Mouse (Mus musculus) heart, embryonic 14.5 days (tissue): ENCODE results near the gene Rhof. TPM values are rescaled to one million over a fixed set of nuclear protein-coding genes. Genes with fewer than 3 reads are reported as not detected.

ENCODE experiments used
- ATAC-seq: fragments of 200-750 bp; cut with Nextera tagmentation; 2 replicates; pipeline ENCODE4 v1.8.0; 2017; ENCODE audit warnings: low read depth, moderate TSS enrichment; ENCODE audit not compliant: insufficient number of reproducible peaks, insufficient read depth, low FRiP score
- H3K27ac ChIP-seq, 2 experiments: fragments of 200-500 bp in 1 of 2; fragments of 300-500 bp in 1 of 2; sonication (generic) in 1 of 2; replicated peaks in 1 of 2; 2 replicates each; pipeline ENCODE4 v1.5.1; 2012 to 2014; ENCODE audit warnings: low read depth in 2 of 2, low read length in 2 of 2, control low read depth in 1 of 2, mild to moderate bottlenecking in 1 of 2, mixed read lengths in 1 of 2; ENCODE audit not compliant: control insufficient read depth in 1 of 2, insufficient read depth in 1 of 2
- H3K27me3 ChIP-seq: fragments of 300-500 bp; sonication (generic); 2 replicates; pipeline ENCODE4 v1.6.1; 2014; ENCODE audit warnings: mild to moderate bottlenecking, low read length, control low read depth; ENCODE audit not compliant: control insufficient read depth, insufficient read depth
- H3K36me3 ChIP-seq: fragments of 300-500 bp; sonication (generic); 2 replicates; pipeline ENCODE4 v1.6.1; 2014; ENCODE audit warnings: mild to moderate bottlenecking, control low read depth, low read length, mixed read lengths; ENCODE audit not compliant: control insufficient read depth, insufficient read depth
- H3K4me1 ChIP-seq, 2 experiments: fragments of 200-500 bp in 1 of 2; fragments of 300-500 bp in 1 of 2; sonication (generic) in 1 of 2; 2 replicates each; pipeline ENCODE4 v1.6.1; 2012 to 2014; ENCODE audit warnings: low read length in 2 of 2, control low read depth in 1 of 2, mixed read lengths in 1 of 2; ENCODE audit not compliant: control insufficient read depth in 2 of 2, insufficient read depth in 2 of 2
- H3K4me2 ChIP-seq: fragments of 300-500 bp; sonication (generic); 2 replicates; pipeline ENCODE4 v1.6.1; 2014; ENCODE audit warnings: mild to moderate bottlenecking, low read length
- H3K4me3 ChIP-seq, 2 experiments: fragments of 200-500 bp in 1 of 2; fragments of 300-500 bp in 1 of 2; sonication (generic) in 1 of 2; 2 replicates each; pipeline ENCODE4 v1.5.1; 2012 to 2014; ENCODE audit warnings: low read length in 2 of 2, mild to moderate bottlenecking in 2 of 2, control low read depth in 1 of 2, low read depth in 1 of 2, moderate library complexity in 1 of 2; ENCODE audit not compliant: control insufficient read depth in 1 of 2, insufficient read depth in 1 of 2
- H3K9ac ChIP-seq: fragments of 300-500 bp; sonication (generic); 2 replicates; pipeline ENCODE4 v1.6.1; 2014; ENCODE audit warnings: mild to moderate bottlenecking, low read length
- H3K9me3 ChIP-seq: fragments of 300-500 bp; sonication (generic); 2 replicates; pipeline ENCODE4 v1.6.1; 2016; ENCODE audit warnings: low read length, control low read depth; ENCODE audit not compliant: control insufficient read depth
- WGBS: fragments of 180-500 bp; shearing (Covaris S2); extraction: QIAGEN DNeasy Blood & Tissue Kit; methylation state at CpG from one replicate; pipeline ENCODE4 v1.1.7; 2014; 5-methylcytosine and 5-hydroxymethylcytosine counted together
- polyA plus RNA-seq: library from polyadenylated mRNA; unstranded; fragments of >200 nt; fragmentation: Nextera tagmentation; extraction: Ambion mirVana; gene quantifications from 2 replicates; pipeline ENCODE4 v1.2.1, GENCODE M21; 2014

The Rhof gene
- polyA plus RNA-seq, 1 experiment from 2014 or later, result 0.99 TPM

DNA sequence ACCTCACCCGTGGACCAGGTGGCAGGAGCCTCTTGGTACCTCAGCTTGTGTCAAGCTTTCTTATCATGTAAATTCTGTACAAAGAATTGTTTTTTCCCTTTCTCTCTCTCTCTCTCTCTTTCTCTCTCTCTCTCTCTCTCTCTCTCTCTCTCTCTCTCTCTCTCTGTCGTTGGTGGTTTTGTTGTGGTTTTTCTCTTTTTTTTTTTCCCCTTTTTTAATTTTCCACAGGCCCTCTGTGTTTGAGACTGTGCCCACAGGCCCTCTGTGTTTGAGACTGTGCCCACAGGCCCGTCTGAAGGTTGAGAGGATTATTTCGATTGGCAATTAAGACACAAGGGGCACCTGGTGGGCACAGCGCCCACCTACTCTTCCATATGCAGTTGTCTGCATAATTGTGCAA lies 35.1 kb upstream of the Rhof start:
- no peak for ATAC-seq
- 77% methylated on average over 5 of the region's 5 CpGs for WGBS
- peaks cover 2 to 3% of the 10 kb centered on the region in 2 experiments; a peak in 2 of 4 replicates for H3K4me1 ChIP-seq
- H3K9ac ChIP-seq, result no peak overlapping the region
- no peak overlapping the region for H3K27ac ChIP-seq
- no peak overlapping the region for H3K4me3 ChIP-seq
- H3K36me3 ChIP-seq, result peaks cover 51% of the 10 kb centered on the region
- no peaks in the 10 kb centered on the region for H3K9me3 ChIP-seq
- H3K27me3 ChIP-seq, result no peaks in the 10 kb centered on the region
- H3K4me2 ChIP-seq, result no peak overlapping the region

DNA sequence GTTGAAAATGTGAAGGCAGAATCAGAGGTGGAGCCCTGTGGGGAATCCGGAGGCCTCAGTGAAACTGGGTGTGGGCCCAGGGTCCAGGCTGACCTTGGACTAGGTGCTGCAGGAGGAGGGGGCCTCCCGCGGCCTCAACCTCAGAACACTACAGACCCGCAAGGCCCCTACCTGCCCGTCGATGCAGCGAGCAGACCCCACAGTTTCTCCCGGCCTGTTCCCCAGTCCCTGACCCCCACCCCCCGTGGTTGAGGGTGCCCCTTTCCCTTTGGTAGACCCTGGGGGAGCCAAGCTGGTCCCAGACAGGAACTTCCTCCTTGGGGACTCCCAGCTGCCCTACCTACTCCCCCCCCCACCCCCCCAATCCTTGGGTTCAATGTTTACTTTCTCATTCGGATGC lies 33.9 kb upstream of the Rhof start:
- H3K36me3 ChIP-seq, result peaks cover 63% of the 10 kb centered on the region
- no peaks in the 10 kb centered on the region for H3K27me3 ChIP-seq
- 89% methylated on average over 10 of the region's 10 CpGs for WGBS
- no peak overlapping the region for H3K27ac ChIP-seq
- no peaks in the 10 kb centered on the region for H3K4me1 ChIP-seq
- no peaks in the 10 kb centered on the region for H3K9me3 ChIP-seq
- no peak overlapping the region for H3K4me2 ChIP-seq
- peak; percentile 29; the same call in 1 of the 2 replicates for ATAC-seq
- H3K9ac ChIP-seq, result no peak overlapping the region
- no peak overlapping the region for H3K4me3 ChIP-seq

DNA sequence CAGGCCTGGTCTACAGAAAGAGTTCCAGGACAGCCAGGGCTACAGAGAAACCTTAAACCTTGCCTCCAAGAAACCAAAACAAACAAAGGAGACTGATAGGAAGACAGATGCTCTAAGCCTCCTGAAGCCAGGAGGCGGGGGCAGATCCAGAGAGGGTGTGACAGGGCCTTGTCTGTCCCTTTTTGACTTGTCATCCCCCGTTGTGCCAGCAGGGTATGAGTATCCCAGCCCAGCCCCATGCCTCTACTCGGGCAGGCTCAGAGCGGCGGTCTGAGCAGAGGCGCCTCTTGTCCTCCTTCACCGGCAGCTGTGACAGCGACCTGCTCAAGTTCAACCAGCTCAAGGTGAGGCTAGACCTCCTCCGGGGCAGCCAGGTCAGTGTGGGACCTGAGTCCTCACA lies 30.4 kb upstream of the Rhof start:
- ATAC-seq, result no peak
- H3K9ac ChIP-seq, result no peak overlapping the region
- H3K27ac ChIP-seq, result no peak overlapping the region
- H3K4me3 ChIP-seq, result no peak overlapping the region
- no peak overlapping the region for H3K4me2 ChIP-seq
- H3K4me1 ChIP-seq, result no peaks in the 10 kb centered on the region
- H3K27me3 ChIP-seq, result no peaks in the 10 kb centered on the region
- WGBS, result 76% methylated on average over 9 of the region's 9 CpGs
- no peaks in the 10 kb centered on the region for H3K9me3 ChIP-seq
- peaks cover 96% of the 10 kb centered on the region for H3K36me3 ChIP-seq

DNA sequence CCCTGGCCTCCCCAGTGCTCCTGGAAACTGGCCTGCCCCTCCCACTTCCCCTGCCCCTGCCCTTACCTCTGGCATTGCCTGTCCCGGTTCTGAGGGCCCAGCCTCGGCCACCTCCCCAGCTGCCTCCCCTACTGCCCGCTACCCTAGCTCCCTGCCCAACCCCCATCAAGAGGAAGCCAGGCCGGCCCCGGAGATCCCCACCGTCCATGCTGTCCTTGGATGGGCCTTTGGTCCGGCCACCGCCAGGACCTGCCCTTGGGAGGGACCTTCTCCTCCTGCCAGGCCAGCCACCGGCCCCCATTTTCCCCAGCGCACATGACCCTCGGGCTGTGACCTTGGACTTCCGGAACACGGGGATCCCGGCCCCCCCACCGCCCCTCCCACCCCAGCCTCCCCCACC lies 27.8 kb upstream of the Rhof start:
- Histone ChIP-seq H3K4me1 (no peaks in the 10 kb centered on the region), H3K4me2 (no peak overlapping the region), H3K27ac (no peak overlapping the region), H3K9ac (no peak overlapping the region), H3K27me3 (no peaks in the 10 kb centered on the region), H3K9me3 (no peaks in the 10 kb centered on the region), H3K4me3 (no peak overlapping the region), H3K36me3 (peaks cover 94% of the 10 kb centered on the region)
- ATAC-seq, result no peak
- 86% methylated on average over 15 of the region's 15 CpGs for WGBS

DNA sequence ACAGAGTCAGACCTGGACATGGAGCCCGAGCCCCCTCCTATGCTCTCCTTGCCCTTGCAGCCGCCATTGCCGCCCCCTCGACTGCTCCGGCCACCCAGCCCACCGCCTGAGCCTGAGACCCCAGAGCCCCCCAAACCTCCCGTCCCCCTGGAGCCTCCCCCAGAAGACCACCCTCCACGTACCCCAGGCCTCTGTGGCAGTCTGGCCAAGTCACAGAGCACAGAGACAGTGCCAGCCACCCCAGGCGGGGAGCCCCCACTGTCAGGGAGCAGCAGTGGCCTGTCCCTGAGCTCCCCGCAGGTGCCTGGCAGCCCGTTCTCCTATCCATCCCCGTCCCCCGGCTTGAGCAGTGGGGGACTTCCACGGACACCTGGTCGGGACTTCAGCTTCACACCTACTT lies 27.4 kb upstream of the Rhof start:
- no peak overlapping the region for H3K4me3 ChIP-seq
- H3K4me2 ChIP-seq, result no peak overlapping the region
- no peaks in the 10 kb centered on the region for H3K27me3 ChIP-seq
- no peaks in the 10 kb centered on the region for H3K9me3 ChIP-seq
- no peak overlapping the region for H3K9ac ChIP-seq
- H3K4me1 ChIP-seq, result no peaks in the 10 kb centered on the region
- ATAC-seq, result no peak
- peaks cover 96% of the 10 kb centered on the region for H3K36me3 ChIP-seq
- no peak overlapping the region; a peak in 1 of 4 replicates for H3K27ac ChIP-seq
- WGBS, result 90% methylated on average over 15 of the region's 15 CpGs

DNA sequence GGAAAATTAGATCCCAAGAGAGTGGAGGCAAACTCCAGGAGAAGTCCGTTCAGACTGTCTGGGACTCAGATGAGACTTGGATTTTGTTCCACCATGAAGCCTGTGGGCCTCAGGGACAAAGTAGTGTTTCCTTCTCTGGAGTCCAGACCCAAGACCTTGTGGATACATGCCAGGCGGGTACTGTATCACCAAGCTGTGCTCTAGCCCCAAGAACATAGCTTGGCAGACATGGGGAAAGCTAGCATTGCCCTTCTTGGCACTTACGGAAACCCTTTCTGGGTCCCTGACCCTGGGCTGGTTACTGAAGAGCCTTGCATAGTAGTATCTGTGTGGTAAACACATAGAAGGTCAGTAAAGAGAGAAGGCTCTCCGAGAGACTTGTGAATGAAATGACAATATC lies 27.0 kb upstream of the Rhof start:
- Histone ChIP-seq H3K4me1 (no peaks in the 10 kb centered on the region), H3K9ac (no peak overlapping the region), H3K4me2 (no peak overlapping the region), H3K9me3 (no peaks in the 10 kb centered on the region), H3K27me3 (no peaks in the 10 kb centered on the region), H3K4me3 (no peak overlapping the region), H3K36me3 (peaks cover 96% of the 10 kb centered on the region), H3K27ac (no peak overlapping the region; a peak in 1 of 4 replicates)
- no peak for ATAC-seq
- 97% methylated on average over 4 of the region's 4 CpGs for WGBS

DNA sequence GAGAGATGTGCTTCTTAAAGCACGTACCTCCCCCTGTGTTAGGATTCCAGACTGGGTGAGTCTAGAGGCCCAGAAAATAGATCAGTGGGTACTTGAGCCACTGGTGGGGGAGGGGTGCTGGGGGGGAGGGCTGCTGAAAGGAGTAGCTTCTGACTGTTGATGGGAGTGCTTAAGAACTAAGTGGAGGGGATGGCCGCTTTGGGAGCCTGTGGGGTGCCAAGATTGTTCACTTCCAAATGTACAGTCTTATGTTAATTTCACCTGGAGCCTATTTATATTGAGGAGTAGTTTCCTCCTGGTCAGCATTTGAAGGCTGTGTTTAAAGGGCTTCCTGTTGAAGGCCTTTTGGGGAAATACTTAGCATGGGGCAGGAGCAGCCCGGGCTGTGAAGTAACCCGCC lies 25.5 kb upstream of the Rhof start:
- ATAC-seq, result no peak
- H3K4me2 ChIP-seq, result no peak overlapping the region
- 66% methylated on average over 4 of the region's 4 CpGs for WGBS

DNA sequence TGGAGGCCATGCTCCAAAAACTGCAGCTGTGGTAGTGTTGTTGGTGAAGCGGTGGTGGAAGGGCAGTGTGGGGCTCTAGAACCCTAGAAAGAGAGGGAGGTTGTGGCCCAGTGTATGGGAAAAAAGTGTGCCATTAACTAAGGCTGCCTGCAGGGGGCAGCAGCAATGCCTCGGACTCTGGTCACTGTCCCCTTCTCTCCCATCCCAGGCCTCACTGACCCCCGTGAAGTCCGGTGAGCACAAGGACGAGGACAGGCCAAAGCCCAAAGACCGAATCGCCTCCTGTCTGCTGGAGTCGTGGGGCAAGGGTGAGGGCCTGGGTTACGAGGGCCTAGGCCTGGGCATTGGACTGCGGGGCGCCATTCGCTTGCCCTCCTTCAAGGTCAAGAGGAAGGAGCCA lies 24.3 kb upstream of the Rhof start:
- Histone ChIP-seq H3K36me3 (peaks cover 96% of the 10 kb centered on the region), H3K27me3 (no peaks in the 10 kb centered on the region), H3K9ac (no peak overlapping the region), H3K9me3 (no peaks in the 10 kb centered on the region), H3K4me2 (no peak overlapping the region), H3K4me1 (no peaks in the 10 kb centered on the region), H3K4me3 (no peak overlapping the region), H3K27ac (no peak overlapping the region)
- ATAC-seq, result no peak
- WGBS, result 86% methylated on average over 12 of the region's 12 CpGs

More for the DNA sequence above, 25.5 kb upstream of the Rhof start:
- no peak overlapping the region for H3K4me3 ChIP-seq
- H3K9me3 ChIP-seq, result no peaks in the 10 kb centered on the region
- H3K27me3 ChIP-seq, result no peaks in the 10 kb centered on the region
- no peak overlapping the region for H3K9ac ChIP-seq
- peaks cover 96% of the 10 kb centered on the region for H3K36me3 ChIP-seq
- no peaks in the 10 kb centered on the region for H3K4me1 ChIP-seq
- H3K27ac ChIP-seq, result no peak overlapping the region
